ENCODE assay signal across 9 mouse cellular contexts in the genomic region with DNA sequence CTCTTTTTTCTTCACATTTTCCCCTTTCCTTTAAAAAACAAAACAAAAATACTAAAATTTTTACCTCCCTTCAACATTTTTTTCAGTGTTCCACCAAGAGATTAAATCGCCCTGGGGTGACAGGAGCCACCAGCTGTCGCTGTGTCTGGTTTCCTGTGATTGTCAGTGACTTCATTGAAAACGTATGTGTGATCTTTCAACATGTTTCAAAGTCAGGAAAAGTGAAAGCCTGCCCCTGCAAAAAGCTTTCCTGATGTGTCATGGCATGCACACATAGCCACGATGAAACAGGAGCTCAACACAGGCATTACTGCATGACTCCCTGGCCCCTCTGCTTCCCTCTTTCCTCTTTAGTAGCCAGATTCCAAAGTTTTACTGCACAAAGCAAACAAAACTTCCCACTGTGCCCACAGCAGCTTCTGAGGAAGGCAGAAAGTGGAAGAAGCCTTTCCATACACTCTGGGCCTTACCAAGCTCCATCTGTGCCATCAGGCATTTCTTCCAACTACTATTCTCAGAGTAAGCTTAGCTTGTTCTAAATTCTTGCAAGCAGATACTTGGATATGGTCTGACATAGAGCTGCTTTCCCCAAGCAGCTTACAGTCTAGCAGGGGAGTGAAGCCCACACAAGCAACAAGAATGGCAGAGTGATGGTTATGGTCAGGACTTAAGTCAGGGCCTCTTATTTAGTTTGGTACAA.
DNase-seq lines count a peak whose midpoint lies in the region; ATAC-seq and TF ChIP-seq lines count a peak whose summit lies in the region.
"Had no signal": no experiment of that assay in that cellular context is flagged by ENCODE, and none has a peak within 500 bp of the region (broad histone marks: within the 10 kb centered on the region; RNA-seq: fewer than 3 reads in every experiment).

No protein-coding gene starts in this region.

- 0 out of 2 replicates have a peak, but pooled peaks cover 9% of the 10 kb centered on the region for H3K4me1 ChIP-seq in kidney, embryonic 16.5 days (ENCODE audit: insufficient read depth, low read length)
- H3K4me1 ChIP-seq in embryonic facial prominence, embryonic 14.5 days (ENCODE audit: control insufficient read depth, insufficient read depth, low read length) = peaks cover 9% of the 10 kb centered on the region; the same call in 1 of the 2 replicates
- 0 out of 2 replicates have a peak, but pooled peaks cover 4% of the 10 kb centered on the region for H3K4me1 ChIP-seq in limb, embryonic 14.5 days (ENCODE audit: control insufficient read depth, insufficient read depth, low read length)
- H3K4me1 ChIP-seq: hindbrain, embryonic 15.5 days had no signal

- H3K27ac ChIP-seq in kidney, embryonic 16.5 days (ENCODE audit: low read length) = peak overlapping the region; percentile 19; the same call in 1 of the 2 replicates
- H3K27ac ChIP-seq in embryonic facial prominence, embryonic 14.5 days (replicated peaks; ENCODE audit: low read depth, low read length) = peak overlapping the region; percentile 31
- no peak overlapping the region for H3K27ac ChIP-seq in limb, embryonic 14.5 days (replicated peaks; ENCODE audit: low read depth, low read length)
- H3K27ac ChIP-seq: hindbrain, embryonic 15.5 days had no signal

- no peak overlapping the region for H3K4me3 ChIP-seq in kidney, embryonic 16.5 days (ENCODE audit: low read length)
- H3K4me3 ChIP-seq in embryonic facial prominence, embryonic 14.5 days (ENCODE audit: low read depth, low read length) = no peak overlapping the region
- H3K4me3 ChIP-seq in limb, embryonic 14.5 days (replicated peaks; ENCODE audit: low read length) = no peak overlapping the region
- H3K4me3 ChIP-seq: hindbrain, embryonic 15.5 days had no signal

- DNase-seq in kidney, adult 18-20 months = no peak
- peak; percentile 25 for DNase-seq in brain, embryonic 14.5 days (ENCODE audit: low read depth)
- peak; percentile 81 for DNase-seq in embryonic facial prominence, embryonic 14.5 days (ENCODE audit: low spot score)
- peak; percentile 63 for DNase-seq in limb, embryonic 14.5 days (ENCODE audit: low spot score)
- DNase-seq in layer of hippocampus, adult 9-10 months (ENCODE audit: low spot score) = no peak
- no peak for DNase-seq in urinary bladder, adult 18-20 months (ENCODE audit: low spot score in 2 of 2)
- DNase-seq: thymus, postnatal 4 days had no signal

- H3K4me2 ChIP-seq in kidney, embryonic 16.5 days (replicated peaks; ENCODE audit: low read depth, low read length) = no peak overlapping the region
- H3K4me2 ChIP-seq in embryonic facial prominence, embryonic 14.5 days (ENCODE audit: low read depth, low read length) = no peak overlapping the region
- no peak overlapping the region for H3K4me2 ChIP-seq in limb, embryonic 14.5 days (replicated peaks; ENCODE audit: low read depth, low read length, severe bottlenecking)
- H3K4me2 ChIP-seq: hindbrain, embryonic 15.5 days had no signal

- H3K9me3 ChIP-seq in kidney, embryonic 16.5 days (ENCODE audit: low read length) = no peaks in the 10 kb centered on the region
- no peaks in the 10 kb centered on the region for H3K9me3 ChIP-seq in embryonic facial prominence, embryonic 14.5 days (ENCODE audit: control insufficient read depth, low read length)
- H3K9me3 ChIP-seq in limb, embryonic 14.5 days (ENCODE audit: control insufficient read depth, low read length) = no peaks in the 10 kb centered on the region
- H3K9me3 ChIP-seq: hindbrain, embryonic 15.5 days had no signal

- no peaks in the 10 kb centered on the region for H3K27me3 ChIP-seq in kidney, embryonic 16.5 days (ENCODE audit: insufficient read depth, low read length)
- H3K27me3 ChIP-seq in embryonic facial prominence, embryonic 14.5 days (replicated peaks; ENCODE audit: control insufficient read depth, insufficient read depth, low read length) = no peaks in the 10 kb centered on the region
- no peaks in the 10 kb centered on the region for H3K27me3 ChIP-seq in limb, embryonic 14.5 days (ENCODE audit: control insufficient read depth, insufficient read depth, low read length)
- H3K27me3 ChIP-seq: hindbrain, embryonic 15.5 days had no signal

- no peaks in the 10 kb centered on the region for H3K36me3 ChIP-seq in kidney, embryonic 16.5 days (ENCODE audit: insufficient read depth, low read length)
- H3K36me3 ChIP-seq in embryonic facial prominence, embryonic 14.5 days (ENCODE audit: control insufficient read depth, insufficient read depth, low read length) = no peaks in the 10 kb centered on the region
- no peaks in the 10 kb centered on the region for H3K36me3 ChIP-seq in limb, embryonic 14.5 days (ENCODE audit: control insufficient read depth, insufficient read depth, low read length)
- H3K36me3 ChIP-seq: hindbrain, embryonic 15.5 days had no signal

- no peak for TF ChIP-seq CTCF in brain, embryonic 14.5 days (IDR thresholded peaks at IDR 0.05; ENCODE audit: borderline replicate concordance, extremely low read depth, insufficient read depth, insufficient read length)

- WGBS in kidney, embryonic 16.5 days = 20% methylated on average over 4 of the region's 4 CpGs
- WGBS in embryonic facial prominence, embryonic 14.5 days = 6% methylated on average over 4 of the region's 4 CpGs
- WGBS in limb, embryonic 14.5 days = 10% methylated on average over 4 of the region's 4 CpGs

- H3K9ac ChIP-seq in kidney, embryonic 16.5 days (replicated peaks; ENCODE audit: low read length) = no peak overlapping the region
- no peak overlapping the region for H3K9ac ChIP-seq in embryonic facial prominence, embryonic 14.5 days (ENCODE audit: low read depth, low read length)
- H3K9ac ChIP-seq in limb, embryonic 14.5 days (ENCODE audit: low read depth, low read length, severe bottlenecking) = no peak overlapping the region
- H3K9ac ChIP-seq: hindbrain, embryonic 15.5 days had no signal

- no peak for ATAC-seq in kidney, embryonic 16.5 days (ENCODE audit: low FRiP score, low TSS enrichment)
- peak; percentile 55; the same call in 1 of the 2 replicates for ATAC-seq in embryonic facial prominence, embryonic 14.5 days (ENCODE audit: low read depth)
- ATAC-seq in limb, embryonic 14.5 days (ENCODE audit: low FRiP score, low read depth) = peak; percentile 51; the same call in 1 of the 2 replicates

- TF ChIP-seq POLR2A in brain, embryonic 14.5 days (IDR thresholded peaks at IDR 0.05; ENCODE audit: borderline replicate concordance, extremely low read depth, insufficient read depth, insufficient read length, poor library complexity, severe bottlenecking) = no peak
- no peak for TF ChIP-seq POLR2A in limb, embryonic 14.5 days (IDR thresholded peaks at IDR 0.05; ENCODE audit: borderline replicate concordance, extremely low read depth, insufficient read depth, insufficient read length)

Comparison
In these comparisons a context has a peak if more than half of its experiments do, and no peak if none do; other contexts are left out.
1. DNase-seq: peak in brain, embryonic 14.5 days (single experiment), embryonic facial prominence, embryonic 14.5 days (single experiment) and limb, embryonic 14.5 days (single experiment); none in kidney, adult 18-20 months (single experiment), layer of hippocampus, adult 9-10 months (single experiment) and urinary bladder, adult 18-20 months (0 of 2).